Mouse (Mus musculus) erythroblast, embryonic 14.5 days (primary cell): ENCODE measurements around the gene Tmcc1. TPM values are rescaled to one million over a fixed set of nuclear protein-coding genes. Genes with fewer than 3 reads are reported as not detected.
"Not testable (repeated sequence)": the region's sequence is repeated elsewhere in the genome, so short reads cannot be mapped to it uniquely, and the experiment has no call there.

Experiments
- H3K27me3 ChIP-seq: 2 replicates; pipeline ENCODE4 v1.6.1; 2012; ENCODE audit warnings: inconsistent platforms; ENCODE audit not compliant: control insufficient read depth
- H3K36me3 ChIP-seq: 2 replicates; pipeline ENCODE4 v1.6.1; 2012; ENCODE audit warnings: mild to moderate bottlenecking, inconsistent platforms; ENCODE audit not compliant: control insufficient read depth
- H3K4me1 ChIP-seq: 2 replicates; pipeline ENCODE4 v1.6.1; 2012; ENCODE audit warnings: inconsistent platforms; ENCODE audit not compliant: control insufficient read depth
- H3K4me3 ChIP-seq: replicated peaks from 2 replicates; pipeline ENCODE3; 2012; ENCODE audit warnings: moderate library complexity, mild to moderate bottlenecking, inconsistent platforms
- H3K9me3 ChIP-seq: 2 replicates; pipeline ENCODE4 v1.6.1; 2012; ENCODE audit warnings: low read length, inconsistent platforms, mixed read lengths; ENCODE audit not compliant: control insufficient read depth
- GATA1 ChIP-seq: IDR thresholded peaks from 2 replicates; pipeline ENCODE4 v1.6.1; 2012; ENCODE audit warnings: low read length, inconsistent platforms, mixed read lengths
- TAL1 ChIP-seq: IDR thresholded peaks from 3 replicates; pipeline ENCODE4 v1.6.1; 2012; ENCODE audit warnings: low read length, inconsistent platforms, mixed read lengths
- polyA plus RNA-seq: library from polyadenylated mRNA; stranded (reverse); fragments of >175 nt; gene quantifications from 2 replicates; pipeline ENCODE4 v1.2.3, GENCODE M21; 2012

The Tmcc1 gene
- polyA plus RNA-seq, result 0.06 and 0.10 TPM in 2 replicates

DNA sequence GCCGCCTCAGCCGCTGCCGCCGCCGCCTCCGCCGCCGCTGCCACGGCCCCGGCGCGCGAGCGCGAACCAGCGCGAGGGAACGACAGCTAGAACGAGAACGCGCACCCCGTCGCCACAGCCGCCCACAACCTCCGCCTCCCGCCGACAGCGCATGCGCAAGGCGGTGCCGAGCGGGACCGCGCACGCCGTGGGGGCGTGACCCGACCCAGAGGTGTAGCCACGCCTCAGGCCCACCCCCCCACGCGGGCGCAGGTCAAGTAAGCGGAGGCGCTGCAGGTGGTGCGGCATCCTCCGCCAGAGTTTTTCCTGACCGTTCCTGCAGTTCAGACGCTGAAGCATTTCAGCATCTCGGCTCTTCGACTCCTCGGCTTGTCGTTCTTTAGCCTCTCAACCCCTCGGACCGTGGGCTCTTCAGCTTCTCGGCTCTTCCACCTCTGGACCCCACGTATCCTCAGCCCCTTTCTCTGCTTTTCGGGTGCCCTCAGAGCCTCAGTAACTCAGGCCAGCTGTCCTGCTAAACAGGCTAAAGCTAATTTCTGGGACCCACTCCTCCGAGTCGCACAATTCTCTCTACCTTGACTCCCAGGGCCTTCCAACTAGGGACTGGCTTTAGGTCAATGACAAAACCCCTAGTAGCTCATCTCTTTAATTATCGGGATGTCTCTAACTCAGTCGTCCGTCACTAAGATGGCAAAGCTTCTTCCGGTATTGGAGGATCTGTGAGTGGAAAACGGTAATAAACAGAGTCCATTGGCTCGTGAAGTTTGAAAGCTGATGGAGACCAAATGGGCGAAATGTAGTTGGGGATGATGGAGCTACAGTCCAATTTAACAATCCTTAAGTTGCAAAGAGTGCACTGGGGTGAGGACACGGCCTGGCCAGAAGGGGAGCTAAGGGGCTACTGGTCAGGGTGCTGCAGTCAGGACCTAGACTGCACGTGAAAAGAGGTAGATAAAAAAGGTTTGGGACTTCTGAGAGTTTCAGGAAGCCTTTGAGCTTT, at the start of gene Tmcc1:
Tmcc1 (minus strand) TSS at position 93 of the 1,000 bp plus-strand sequence.
- TF ChIP-seq GATA1, result no peak
- TF ChIP-seq TAL1, result no peak
- Histone ChIP-seq H3K27me3 (peaks cover 5% of the 10 kb centered on the region), H3K4me3 (peak within 1 kb of the TSS; percentile 82), H3K36me3 (no peaks in the 10 kb centered on the region), H3K4me1 (peaks cover 21% of the 10 kb centered on the region), H3K9me3 (no peaks in the 10 kb centered on the region)

- no peak overlapping the region for H3K4me3 ChIP-seq
- H3K4me1 ChIP-seq, result no peaks in the 10 kb centered on the region
- no peak for TF ChIP-seq GATA1
- TF ChIP-seq TAL1, result no peak
- H3K36me3 ChIP-seq, result peaks cover 32% of the 10 kb centered on the region
- no peaks in the 10 kb centered on the region for H3K9me3 ChIP-seq
- H3K27me3 ChIP-seq, result no peaks in the 10 kb centered on the region
These were observed 47.1 kb upstream of the Tmcc1 start for GRCm38 (mm10) chr6:116240371-116240770.

GRCm38 (mm10) chr6:116238083-116238482, 44.8 kb upstream of the Tmcc1 start:
- Histone ChIP-seq H3K27me3 (no peaks in the 10 kb centered on the region), H3K36me3 (peaks cover 29% of the 10 kb centered on the region), H3K9me3 (no peaks in the 10 kb centered on the region), H3K4me3 (no peak overlapping the region), H3K4me1 (no peaks in the 10 kb centered on the region)
- TF ChIP-seq TAL1 (no peak), GATA1 (no peak)

DNA sequence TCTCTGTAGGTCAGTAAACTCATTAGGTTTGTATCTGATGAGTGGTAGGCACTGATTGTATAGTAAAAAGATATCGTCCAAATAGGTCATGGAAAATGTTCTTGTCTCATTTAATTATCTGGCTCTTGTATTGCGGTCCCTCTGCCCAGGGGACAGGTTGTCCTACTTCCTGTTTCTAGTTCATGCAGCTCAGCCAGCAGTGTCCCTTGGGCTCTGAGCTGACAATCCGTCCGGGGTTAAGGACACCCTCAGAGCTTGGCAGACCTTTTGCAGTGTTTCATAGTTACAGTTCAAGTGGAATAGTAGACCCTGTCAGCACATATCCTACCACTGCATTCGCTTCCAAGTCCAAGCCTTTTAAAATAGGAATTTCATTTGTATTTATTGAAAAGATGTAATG, 42.0 kb upstream of the Tmcc1 start:
- no peak overlapping the region for H3K4me3 ChIP-seq
- peaks cover 40% of the 10 kb centered on the region for H3K36me3 ChIP-seq
- no peaks in the 10 kb centered on the region for H3K4me1 ChIP-seq
- no peaks in the 10 kb centered on the region for H3K9me3 ChIP-seq
- TF ChIP-seq TAL1 (no peak), GATA1 (no peak)
- H3K27me3 ChIP-seq, result no peaks in the 10 kb centered on the region

- not testable (repeated sequence) for H3K9me3 ChIP-seq, H3K4me3 ChIP-seq, H3K27me3 ChIP-seq, H3K4me1 ChIP-seq
- H3K36me3 ChIP-seq, result peaks cover 38% of the 10 kb centered on the region
These were observed 41.5 kb upstream of the Tmcc1 start for GRCm38 (mm10) chr6:116234821-116235220.

DNA sequence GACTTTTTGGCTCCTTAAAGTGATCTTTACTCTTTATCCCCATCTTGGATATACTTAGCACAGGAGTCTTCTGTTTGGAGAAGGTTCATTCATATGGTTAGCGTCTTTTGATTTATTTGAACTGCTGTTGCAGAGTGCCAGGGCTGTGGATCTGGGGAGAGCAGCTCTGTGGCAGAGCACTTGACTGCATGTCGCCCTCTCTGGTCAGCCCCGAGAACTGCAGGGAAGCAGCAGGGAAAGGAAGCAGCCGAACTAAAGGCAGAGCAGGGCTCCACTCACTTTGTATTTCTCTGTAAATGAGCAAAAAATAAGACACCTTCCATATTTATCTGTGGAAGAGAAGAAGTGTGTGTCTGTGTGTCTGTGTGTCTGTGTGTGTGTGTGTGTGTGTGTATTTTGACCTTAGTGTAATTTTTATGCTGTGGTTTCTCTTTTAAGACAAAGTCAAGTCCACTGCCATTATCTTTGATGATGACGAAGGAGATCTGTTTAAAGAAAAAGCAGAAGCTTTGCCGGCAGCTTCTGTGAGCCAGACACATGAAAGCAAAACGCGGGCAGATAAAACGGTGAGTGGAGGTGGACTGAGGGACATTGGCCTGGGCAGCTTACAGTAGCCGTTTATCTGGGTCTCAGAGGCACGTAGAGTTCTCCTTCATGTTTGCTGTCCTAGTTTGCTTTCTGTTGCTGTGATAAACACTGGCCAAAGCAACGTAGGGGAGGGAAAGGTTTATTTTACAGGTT, 35.7 kb upstream of the Tmcc1 start:
- H3K4me1 ChIP-seq, result peaks cover 7% of the 10 kb centered on the region
- TF ChIP-seq TAL1, result no peak
- TF ChIP-seq GATA1, result no peak
- peaks cover 39% of the 10 kb centered on the region for H3K36me3 ChIP-seq
- no peaks in the 10 kb centered on the region for H3K27me3 ChIP-seq
- H3K4me3 ChIP-seq, result peak overlapping the region; percentile 9
- no peaks in the 10 kb centered on the region for H3K9me3 ChIP-seq

GRCm38 (mm10) chr6:116227767-116228166, 34.5 kb upstream of the Tmcc1 start:
- Histone ChIP-seq H3K4me3 (no peak overlapping the region), H3K4me1 (peaks cover 7% of the 10 kb centered on the region), H3K27me3 (no peaks in the 10 kb centered on the region), H3K9me3 (no peaks in the 10 kb centered on the region), H3K36me3 (peaks cover 41% of the 10 kb centered on the region)
- no peak for TF ChIP-seq TAL1
- TF ChIP-seq GATA1, result no peak

- TF ChIP-seq GATA1 (no peak), TAL1 (no peak)
- Histone ChIP-seq H3K36me3 (no peaks in the 10 kb centered on the region; the same call in 1 of the 2 replicates), H3K9me3 (no peaks in the 10 kb centered on the region), H3K4me1 (peaks cover 22% of the 10 kb centered on the region), H3K4me3 (peak within 1 kb of the TSS; percentile 78), H3K27me3 (no peaks in the 10 kb centered on the region)
These were observed 14.6 kb upstream of the Tmcc1 start, which contains the start of gene Washc2 for GRCm38 (mm10) chr6:116207729-116208534. TSS of gene Washc2 (plus strand) at chr6:116208038.

GRCm38 (mm10) chr6:116199682-116200081, 6.4 kb upstream of the Tmcc1 start:
- no peaks in the 10 kb centered on the region; the same call in 1 of the 2 replicates for H3K4me1 ChIP-seq
- H3K4me3 ChIP-seq, result no peak overlapping the region
- TF ChIP-seq GATA1, result no peak
- no peak for TF ChIP-seq TAL1
- no peaks in the 10 kb centered on the region for H3K36me3 ChIP-seq
- H3K27me3 ChIP-seq, result no peaks in the 10 kb centered on the region; the same call in 1 of the 2 replicates
- H3K9me3 ChIP-seq, result no peaks in the 10 kb centered on the region
